Mouse (Mus musculus): Measurements from ENCODE around the gene Fras1.

The Fras1 gene

DNA sequence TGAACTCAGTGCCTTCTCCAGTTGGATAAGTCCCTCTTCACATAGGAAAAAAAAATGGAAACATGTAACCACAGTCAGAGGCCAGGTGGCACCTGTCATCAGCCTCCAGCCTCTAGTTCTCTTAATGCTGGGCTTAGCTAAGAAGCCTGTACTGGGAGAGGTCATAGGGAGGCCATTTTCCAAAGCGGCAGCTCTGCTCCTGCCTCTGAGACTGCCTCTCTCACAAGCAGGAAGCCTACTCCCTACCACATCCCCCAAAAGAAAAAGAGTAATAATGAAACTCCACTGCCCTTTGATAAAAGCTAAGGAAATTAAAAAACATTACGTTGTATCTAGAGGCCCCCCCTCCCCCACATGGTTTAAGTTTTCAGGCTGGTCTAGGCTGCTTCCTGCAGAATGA is 309.0 kb downstream of the Fras1 start:
- DNase-seq (ENCODE audit: low read depth): no peak

DNA sequence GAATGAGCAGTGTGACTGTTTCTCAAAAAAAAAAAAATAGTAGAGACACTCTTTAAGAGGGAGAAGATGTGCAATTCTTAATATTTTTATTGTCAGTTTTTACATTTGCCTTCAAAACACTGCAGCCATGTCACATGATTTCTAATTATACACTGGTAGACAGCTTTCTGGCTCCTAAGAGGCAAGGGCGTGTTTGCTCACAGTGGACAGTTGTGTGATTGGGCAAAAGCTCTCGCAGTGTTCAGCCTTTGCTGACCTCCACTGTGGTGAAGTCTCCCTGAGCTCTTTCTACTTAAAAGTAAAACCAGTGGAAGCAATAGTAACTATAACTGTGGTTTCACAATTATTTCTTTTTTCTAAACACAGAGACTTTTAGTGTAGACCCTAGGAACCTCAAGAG is 315.1 kb downstream of the Fras1 start:
- no peak for DNase-seq (ENCODE audit: low read depth)

DNA sequence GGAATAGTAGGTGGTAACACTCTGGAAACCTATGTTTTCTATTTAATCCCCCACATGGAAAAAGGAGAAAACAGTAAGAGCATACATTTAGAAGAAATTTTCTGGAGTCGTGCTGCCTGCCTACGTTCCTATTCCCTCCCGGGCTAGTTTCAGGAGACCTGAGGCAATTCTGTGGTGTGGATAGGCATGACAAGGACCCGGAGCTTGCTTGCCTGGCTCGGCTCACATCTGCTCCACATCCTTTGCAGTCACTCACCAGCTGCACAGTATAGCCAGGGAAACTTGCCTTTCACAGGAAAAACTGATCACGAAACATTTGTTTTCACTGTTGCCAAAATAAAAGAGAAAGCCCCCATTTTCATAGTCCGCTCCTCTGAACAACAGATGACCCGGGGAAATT is 325.2 kb downstream of the Fras1 start:
- no peak for DNase-seq (ENCODE audit: low read depth)

DNA sequence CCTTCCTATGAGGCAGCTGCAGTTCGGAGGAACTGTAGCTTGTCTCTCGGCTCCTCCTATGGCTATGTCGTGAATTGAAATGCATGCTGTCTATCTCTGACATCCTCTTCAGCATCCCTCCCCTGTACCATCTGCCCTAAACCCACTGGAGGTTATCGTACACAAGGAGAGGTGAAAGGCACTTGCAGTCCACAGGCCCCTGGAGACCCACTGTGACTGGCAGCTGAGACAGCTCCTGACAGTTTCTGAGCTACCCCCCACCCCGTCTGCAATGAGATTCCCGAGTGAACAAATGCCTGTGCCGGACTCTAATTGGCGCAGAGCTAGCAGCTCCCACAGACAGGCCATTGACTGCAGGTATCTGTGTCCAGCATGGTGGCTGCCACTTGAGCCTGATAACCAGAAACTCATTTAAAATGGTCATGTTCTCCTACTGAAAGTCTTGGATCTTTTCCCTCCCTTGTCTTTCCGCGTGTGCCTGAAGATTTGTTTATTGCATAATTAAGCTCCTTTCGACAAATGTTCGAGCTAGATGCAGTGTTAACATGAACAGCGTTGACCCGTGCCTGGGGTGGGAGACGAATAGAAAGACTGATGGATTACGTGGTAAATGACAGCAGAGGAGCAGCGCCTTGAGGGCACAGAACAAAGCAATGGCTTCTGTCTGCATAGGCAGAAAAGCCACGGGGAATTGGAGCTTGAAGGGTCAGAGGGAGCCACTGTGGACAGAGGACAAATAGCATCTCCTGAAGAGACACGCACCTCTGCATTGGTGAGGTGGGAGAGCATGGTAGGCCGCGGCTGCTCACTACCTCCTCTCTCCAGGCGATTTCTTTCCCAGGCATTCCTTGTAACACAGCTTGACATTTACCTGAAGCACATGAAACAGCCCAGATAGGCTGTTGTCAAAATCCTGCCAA is 329.2 kb downstream of the Fras1 start:
- DNase-seq (ENCODE audit: low read depth): no peak

DNA sequence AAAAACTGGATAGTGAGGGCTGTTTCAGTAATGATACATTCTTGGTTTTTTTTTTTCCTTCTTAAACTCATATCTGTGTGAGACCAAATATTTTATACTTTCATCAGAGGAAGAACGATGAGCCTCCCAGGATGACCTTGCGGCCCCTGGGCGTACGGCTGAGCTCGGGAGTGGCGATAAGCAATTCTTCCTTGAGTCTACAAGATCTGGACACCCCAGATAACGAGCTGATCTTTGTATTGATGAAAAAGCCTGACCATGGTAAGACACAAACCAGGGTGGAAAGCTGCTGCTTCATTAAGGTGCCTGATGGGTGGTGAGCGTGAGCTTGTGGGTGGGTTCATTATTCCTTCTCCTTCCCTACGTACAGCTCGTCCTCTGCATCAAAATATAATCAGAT is 334.8 kb downstream of the Fras1 start:
- DNase-seq (ENCODE audit: low read depth): no peak

DNA sequence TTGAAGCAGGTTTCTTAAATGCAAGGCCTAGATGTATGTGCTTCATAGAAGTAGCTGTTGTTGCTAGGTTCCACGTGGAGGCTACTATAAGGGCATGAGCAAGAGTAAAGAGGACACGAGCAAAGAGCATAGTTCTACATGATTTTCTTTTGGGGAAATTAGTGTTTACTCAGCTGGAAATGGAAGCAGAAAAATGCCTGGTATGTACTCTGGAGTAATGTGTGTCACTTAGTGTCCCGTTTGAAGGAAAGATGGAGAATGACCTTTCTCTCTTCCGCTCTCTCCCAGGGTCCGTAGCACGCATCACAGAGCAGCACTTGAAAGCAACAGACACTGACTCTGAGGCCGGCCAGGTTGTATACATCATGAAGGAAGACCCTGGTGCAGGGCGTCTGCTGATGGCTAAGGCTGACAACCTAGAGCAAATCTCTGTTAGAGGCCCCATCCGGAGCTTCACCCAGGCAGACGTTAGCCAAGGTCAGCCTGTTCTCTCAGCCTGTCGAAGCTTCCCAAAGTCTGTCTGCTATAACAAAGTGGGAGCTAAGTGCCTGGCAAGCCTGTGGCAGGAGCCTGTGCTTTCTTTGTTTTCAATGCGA is 338.4 kb downstream of the Fras1 start:
- DNase-seq (ENCODE audit: low read depth): no peak

DNA sequence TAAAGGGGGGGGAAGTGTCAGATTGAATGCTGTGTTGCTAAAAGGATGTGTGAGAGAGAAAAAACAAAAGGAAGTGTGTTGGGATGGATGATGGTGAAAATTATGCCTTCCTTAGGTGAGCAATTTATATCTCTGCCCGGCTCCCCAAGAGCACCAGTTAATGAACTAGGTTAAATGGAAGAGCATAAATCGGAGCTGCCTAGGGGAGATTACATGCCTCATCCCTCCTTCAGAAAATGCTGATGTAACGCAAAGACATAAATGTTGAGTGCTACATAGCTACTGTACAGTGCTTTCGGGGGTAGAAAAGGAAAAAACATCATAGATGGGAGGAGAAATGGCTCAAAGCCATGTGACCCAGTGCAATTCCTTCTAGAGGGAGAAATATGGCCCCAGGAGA is 339.0 kb downstream of the Fras1 start:
- DNase-seq (ENCODE audit: low read depth): no peak

DNA sequence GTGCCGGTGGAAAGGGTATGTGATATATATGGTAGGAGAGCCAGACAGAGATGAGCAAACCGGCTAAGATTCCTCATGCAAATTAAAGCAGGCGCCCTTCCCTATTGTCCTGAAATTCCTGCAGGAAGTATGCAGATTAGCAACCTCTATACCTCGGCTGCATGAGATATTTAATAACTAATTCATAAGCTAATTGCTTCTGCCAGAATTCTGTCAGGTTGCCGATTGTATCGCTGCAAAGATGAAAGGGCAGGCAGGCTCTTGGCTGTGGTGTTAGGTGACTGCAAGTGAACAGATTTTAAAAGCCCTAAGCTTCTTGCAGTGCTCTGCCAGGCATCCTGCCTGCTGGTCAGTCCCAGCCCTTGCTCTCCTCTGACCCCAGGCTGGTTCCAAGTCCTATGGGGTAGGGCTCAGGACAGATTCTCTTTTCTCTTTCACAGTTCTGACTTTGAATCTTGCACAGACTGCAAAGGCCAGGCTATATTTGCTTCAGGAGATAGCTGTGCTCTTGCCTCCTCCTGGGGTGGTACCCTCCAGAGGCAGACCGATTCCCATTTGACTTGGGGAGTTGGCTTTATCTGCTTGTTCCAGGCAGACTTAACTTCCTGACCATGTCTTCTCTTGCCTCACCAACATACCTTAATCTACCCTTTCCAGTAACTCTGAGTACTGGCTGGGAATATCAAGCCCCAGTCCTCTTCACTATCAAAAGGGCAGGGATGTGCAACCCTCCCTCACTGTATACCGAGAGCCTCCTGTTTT is 342.7 kb downstream of the Fras1 start:
- DNase-seq (ENCODE audit: low read depth): no peak

DNA sequence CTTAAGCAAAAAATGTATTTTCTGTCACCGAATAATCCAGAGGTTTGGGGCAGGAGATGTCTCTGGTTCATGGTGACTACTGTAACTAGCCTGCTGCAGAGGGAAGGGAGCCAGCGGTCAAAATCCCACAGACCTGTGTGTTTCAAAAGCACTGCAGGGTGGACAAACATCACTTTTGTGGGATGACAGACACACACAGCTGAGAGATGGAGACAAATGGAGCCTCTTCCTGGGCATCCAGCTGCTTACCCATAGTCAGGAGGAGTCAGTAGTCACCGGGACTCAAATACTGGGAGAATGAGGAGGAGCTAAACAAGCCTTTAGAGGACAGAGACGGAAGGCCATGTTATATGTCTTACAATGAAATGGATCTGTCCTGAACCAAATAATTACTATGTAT is 343.9 kb downstream of the Fras1 start:
- DNase-seq (ENCODE audit: low read depth): no peak

DNA sequence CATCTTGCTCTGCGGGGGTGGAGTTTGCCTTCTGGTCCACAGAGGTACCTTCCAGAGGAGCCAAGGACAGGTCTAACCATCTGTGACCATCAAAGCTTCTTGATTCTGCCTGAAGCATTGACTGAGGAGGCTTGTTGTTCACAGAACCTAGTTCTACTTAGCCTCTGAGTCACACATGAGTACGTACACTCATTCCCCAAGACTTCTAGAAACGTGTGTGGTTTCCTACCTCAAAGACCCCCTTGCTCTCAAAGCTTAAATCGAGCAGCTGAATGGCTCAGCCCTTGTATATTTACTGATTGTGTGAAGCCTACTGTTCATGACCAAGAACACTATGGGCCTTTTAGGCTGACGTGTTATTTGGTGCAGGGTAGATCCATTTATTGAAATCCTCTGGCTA is 344.8 kb downstream of the Fras1 start:
- DNase-seq (ENCODE audit: low read depth): no peak

DNA sequence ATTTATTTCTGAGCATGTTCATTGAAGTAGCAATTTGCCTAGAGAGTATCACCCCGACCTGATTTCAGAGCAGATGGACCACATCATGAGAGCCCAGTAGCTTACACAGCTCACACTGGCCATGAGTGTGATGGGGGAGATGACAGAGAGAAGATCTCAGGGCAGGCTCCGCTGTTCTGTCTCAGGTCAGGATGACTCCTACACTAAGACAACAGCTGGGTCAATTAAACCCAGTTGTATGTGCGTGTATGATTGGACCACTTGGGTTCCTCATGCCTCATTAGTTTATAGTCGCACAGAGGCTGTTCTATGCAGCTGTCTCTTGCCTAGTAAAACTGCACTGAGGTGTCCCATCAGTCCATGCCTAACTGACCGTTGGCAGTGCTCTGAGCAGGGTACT is 345.5 kb downstream of the Fras1 start:
- no peak for DNase-seq (ENCODE audit: low read depth)

DNA sequence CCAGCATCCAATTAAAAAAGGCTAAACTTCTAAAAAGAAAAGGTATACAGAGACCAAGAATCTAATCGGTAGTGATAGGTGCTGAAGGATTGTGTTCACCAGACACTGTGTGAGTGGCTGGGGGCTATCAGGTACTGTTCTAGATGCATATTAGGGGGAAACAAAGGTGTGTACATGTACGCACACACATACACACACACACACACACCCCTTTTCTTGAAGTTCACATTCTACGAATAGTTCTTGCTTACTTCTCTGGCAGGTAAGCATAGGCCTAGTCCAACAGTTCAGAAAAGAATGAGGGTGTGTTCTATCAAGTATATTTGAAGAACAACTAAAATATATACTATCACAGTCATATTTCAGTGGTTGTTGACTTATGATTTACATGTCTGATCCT is 348.9 kb downstream of the Fras1 start:
- DNase-seq (ENCODE audit: low read depth): no peak

DNA sequence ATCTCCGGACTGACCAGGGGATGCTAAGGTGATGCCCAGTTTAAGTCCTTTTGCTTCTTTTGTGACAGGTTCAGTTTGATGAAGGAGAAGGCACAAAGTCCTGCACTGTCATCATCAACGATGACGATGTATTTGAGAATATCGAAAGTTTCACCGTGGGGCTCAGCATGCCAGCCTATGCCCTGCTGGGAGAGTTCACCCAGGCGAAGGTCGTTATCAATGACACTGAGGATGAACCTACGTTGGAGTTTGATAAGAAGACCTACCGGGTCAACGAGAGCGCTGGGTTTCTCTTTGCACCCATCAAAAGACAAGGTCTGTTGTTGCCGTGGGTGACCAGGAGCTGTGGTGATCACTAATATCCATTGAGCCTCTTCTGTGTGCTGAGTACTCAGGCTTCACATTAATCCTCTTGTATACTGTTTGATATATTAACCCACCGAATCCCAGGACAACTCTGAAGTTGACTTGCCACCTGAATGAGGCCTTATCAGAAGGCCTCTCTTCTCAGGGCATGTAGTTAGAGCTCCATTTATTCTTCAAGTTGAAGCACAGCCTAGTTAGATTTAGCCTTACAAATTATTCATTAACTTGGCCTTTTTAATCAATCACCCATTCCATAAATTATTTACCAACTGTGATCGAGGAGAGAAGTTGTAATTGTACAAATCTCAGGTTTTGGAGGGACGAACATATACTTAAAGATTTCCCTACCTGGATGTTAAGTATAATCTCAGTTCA is 365.6 kb downstream of the Fras1 start:
- no peak for DNase-seq (ENCODE audit: low read depth)

DNA sequence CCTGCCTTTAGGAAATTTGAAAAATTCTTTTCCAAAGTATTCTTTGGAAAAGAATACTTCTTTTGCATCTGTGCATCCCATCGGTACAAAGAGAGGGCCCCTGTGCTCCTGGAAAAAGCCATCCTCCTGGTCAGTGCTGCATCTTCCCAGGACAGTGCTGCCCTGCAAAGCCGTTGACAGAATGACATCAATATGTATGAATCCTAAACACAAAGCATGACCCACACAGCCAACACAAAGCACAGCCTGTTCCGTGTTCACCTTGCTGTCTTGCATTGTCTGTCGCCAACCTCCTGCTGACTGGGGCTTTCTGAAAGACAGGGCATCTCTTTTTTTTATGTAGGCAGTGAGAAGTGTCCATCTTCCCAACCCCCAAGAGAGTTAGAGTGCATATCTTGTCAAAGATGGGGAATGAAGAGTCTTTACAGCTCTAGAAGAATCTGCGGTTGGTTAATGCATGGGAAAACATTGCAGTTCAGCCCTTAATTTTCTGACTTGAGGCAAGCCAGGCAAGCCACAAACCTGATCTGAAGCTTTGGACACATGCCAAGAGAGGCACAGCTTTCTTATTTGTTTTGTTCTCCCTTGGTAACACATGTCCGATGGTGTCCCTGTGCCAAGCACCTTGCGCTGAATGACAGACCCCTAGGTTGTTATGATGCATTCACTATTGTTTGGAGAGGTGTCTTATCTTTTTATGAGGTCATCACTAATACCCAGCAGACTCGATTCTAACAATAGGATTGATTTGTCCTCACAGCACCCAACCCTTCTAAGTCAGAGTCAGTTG is 373.6 kb downstream of the Fras1 start:
- DNase-seq (ENCODE audit: low read depth): no peak

DNA sequence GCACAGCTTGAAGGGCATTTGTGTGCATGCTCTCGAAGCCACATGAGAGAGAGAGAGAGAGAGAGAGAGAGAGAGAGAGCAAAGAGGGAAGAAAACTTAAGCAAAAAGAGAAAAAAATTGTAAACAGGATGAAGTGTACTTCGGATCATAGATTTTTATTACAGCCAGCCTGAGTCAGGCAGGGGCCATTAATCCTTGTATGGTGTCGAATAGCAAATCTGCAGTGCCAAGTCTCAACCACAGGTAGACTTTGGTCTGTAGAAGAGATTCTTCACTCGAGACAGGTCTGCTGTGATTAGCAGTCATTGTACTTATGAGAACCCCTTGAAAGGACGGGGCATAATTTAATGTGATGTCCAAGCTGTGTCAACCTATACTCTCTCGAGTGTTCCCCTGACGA is 383.9 kb downstream of the Fras1 start:
- DNase-seq (ENCODE audit: low read depth): no peak

DNA sequence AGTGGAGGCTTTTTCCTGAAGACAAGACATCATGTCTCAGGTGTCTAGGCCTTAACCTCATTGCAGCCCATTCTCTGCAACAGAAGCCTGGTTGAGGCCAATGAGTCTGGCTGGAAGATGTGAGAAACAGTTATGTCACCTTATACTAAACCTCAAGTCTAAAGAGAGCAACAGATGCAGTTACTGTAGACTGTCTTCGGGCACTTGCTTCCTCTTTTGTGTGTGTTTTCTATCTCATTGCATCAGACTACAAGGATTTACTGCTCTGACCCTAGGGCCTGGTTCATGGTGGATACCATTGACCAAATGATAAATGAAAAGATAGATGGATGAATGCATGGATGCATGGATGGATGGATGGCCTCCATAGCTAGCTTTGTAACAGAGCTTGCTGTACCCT is 388.3 kb downstream of the Fras1 start:
- no peak for DNase-seq (ENCODE audit: low read depth)

DNA sequence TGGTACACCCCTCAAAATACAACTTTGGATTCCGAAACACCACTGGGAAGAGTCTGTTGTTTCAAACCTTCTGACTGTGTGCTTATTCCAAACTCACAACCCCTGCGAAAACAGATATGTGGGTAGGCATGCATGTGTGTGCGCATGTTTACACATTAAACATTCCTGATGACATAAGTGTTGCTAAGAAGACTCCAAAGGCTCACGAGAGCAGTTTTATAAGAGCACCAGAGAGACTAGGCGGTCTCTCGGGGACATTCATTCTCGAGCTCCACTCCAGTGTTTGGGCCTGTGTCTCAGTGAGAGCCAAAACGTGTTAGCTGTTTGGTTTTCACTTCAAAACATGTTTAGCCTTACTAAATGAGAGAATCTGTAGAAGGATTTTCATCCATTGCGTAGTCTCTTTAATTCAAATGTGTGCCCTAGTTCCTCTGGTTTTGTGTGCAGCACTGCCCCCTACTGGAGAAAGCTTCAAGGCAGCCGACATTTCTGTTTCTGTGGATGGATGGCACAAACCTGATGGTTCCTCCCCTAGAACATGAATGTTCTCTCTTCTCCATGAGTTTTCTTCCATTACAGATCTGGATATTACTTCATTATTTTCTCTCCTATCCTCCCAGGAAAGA is 395.2 kb downstream of the Fras1 start:
- DNase-seq (ENCODE audit: low read depth): peak; percentile 67

DNA sequence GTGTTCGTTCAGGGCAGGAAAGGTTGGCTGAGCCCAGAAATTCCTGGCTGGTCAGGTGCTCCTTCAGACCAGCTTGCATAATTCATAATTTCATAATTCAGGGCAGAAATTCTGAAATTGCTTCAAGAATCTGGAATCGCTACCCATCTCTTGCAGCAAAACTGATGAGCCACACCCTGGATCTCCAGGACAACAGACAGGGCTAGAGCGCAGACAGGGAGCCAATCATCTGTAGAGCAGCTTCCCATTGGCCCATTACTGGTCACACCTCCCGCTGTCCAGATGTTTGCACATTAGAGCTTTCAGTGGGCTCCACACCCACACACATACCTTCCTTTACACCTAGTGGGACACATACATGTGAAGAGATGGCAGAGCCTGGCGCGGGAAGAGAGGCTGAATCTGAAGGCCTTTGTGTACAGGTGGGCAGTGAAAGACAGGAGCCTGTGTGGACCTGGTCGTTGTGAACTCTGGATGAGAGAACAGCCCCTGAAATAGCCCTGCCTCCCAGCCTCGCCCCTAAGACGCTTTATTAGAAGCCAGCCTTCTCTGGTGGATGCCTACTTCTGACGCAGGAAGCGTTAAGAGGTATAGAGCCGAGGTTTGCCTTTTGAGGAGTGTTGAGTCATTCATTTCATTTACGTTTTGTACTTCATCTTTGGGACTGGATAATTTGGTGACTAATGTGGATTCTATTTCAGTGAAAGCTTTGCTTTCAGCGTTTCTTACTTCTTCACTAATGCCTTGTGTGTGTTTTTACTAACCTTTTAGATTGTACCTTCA is 409.9 kb downstream of the Fras1 start:
- no peak for DNase-seq (ENCODE audit: low read depth)

DNA sequence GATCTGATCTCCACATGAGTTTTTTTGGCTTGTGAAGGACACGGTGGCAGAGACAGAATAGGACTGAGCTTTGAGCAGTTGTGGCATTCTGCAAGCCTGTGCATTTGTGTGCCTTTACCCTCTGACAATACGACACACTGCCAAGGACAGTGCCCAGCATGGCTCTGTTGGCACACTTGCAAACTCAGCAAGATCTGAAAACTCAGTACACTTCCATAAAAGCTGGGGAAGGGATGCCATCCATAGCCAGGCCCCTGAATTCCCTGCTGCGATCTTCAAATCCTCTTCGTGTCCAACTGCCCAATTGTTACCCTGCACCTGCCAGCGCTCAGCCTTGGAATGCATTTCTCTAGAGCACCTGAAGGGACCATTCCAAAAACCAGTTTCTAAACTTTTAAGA is 411.3 kb downstream of the Fras1 start:
- DNase-seq (ENCODE audit: low read depth): no peak

DNA sequence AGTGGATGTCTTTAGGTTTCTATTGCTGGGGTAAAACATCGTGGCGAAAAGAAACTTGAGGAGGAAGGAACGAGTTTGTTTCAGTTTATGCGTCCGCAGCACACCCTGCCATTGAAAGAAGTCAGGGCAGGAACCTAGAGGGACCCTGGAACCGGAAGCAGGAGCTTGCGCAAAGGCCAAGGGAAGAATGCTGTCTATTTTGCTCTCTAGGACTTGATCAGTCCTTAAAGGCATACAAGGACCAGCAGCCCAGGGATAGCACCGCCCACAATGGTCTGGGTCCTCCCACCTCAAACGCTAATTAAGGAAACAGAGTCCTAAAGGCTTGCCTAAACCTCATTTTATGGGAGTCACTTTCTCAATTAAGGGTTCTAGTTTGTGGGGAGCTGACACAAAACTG is 418.7 kb downstream of the Fras1 start:
- DNase-seq (ENCODE audit: low read depth): no peak

All from c-Kit-positive CD71-negative TER-119-negative erythroid progenitor cells, embryonic 14.5 days (primary cell).